Mouse (Mus musculus) ES-E14 (cell line): ENCODE data around the gene Pam. TPM values are rescaled to one million over a fixed set of nuclear protein-coding genes. Genes with fewer than 3 reads are reported as not detected.
A peak's percentile ranks its signal among the peaks of the same experiment; 100 is the strongest.

Experiments
- DNase-seq: peaks from one replicate; pipeline ENCODE4 v3.0.0-alpha.2; 2013; ENCODE audit warnings: low read depth, low spot score
- H3K27ac ChIP-seq: 2 replicates; pipeline ENCODE4 v1.5.1; 2012; ENCODE audit warnings: low read depth, mild to moderate bottlenecking, low read length, moderate library complexity, mixed read lengths; ENCODE audit not compliant: poor library complexity, insufficient read depth, severe bottlenecking
- H3K36me3 ChIP-seq: 2 replicates; pipeline ENCODE4 v1.6.1; 2012; ENCODE audit warnings: mild to moderate bottlenecking, low read length, moderate library complexity, mixed read lengths; ENCODE audit not compliant: control insufficient read depth, poor library complexity, insufficient read depth, severe bottlenecking
- H3K4me1 ChIP-seq, 2 experiments: fragments of 150-350 bp in 1 of 2; sonication (generic) in 1 of 2; 2 replicates each; pipeline ENCODE4 v1.6.1; 2012; ENCODE audit warnings: low read length in 2 of 2, mild to moderate bottlenecking in 1 of 2, mixed read lengths in 1 of 2; ENCODE audit not compliant: control insufficient read depth in 2 of 2, insufficient read depth in 2 of 2, poor library complexity in 1 of 2
- H3K4me3 ChIP-seq, 2 experiments: fragments of 150-350 bp in 1 of 2; sonication (generic) in 1 of 2; 2 replicates each; pipeline ENCODE4 v1.5.1; 2012; ENCODE audit warnings: low read length in 2 of 2, low read depth in 1 of 2, mild to moderate bottlenecking in 1 of 2, mixed read lengths in 1 of 2; ENCODE audit not compliant: insufficient read depth in 1 of 2, poor library complexity in 1 of 2, severe bottlenecking in 1 of 2
- H3K9ac ChIP-seq: 2 replicates; pipeline ENCODE4 v1.6.1; 2012; ENCODE audit warnings: low read depth, mild to moderate bottlenecking, low read length, mixed read lengths; ENCODE audit not compliant: poor library complexity, insufficient read depth, severe bottlenecking
- H3K9me3 ChIP-seq: fragments of 150-350 bp; sonication (generic); 2 replicates; pipeline ENCODE4 v1.6.1; 2012; ENCODE audit warnings: low read depth, mild to moderate bottlenecking, low read length; ENCODE audit not compliant: control insufficient read depth, insufficient read depth
- CHD2 ChIP-seq: IDR thresholded peaks from 2 replicates; pipeline ENCODE4 v1.6.1; 2014; ENCODE audit warnings: mild to moderate bottlenecking, low read depth, low read length, inconsistent platforms
- HCFC1 ChIP-seq: IDR thresholded peaks from 2 replicates; pipeline ENCODE4 v1.6.1; 2012; ENCODE audit warnings: low read length, inconsistent platforms, borderline replicate concordance; ENCODE audit not compliant: insufficient read depth
- MAFK ChIP-seq: IDR thresholded peaks from 2 replicates; pipeline ENCODE4 v1.6.1; 2014; ENCODE audit warnings: mild to moderate bottlenecking, low read depth, low read length, inconsistent platforms; ENCODE audit not compliant: insufficient read depth
- ZC3H11A ChIP-seq: IDR thresholded peaks from 2 replicates; pipeline ENCODE4 v1.6.1; 2012; ENCODE audit warnings: low read depth, mild to moderate bottlenecking, inconsistent platforms, low read length, borderline replicate concordance
- ZNF384 ChIP-seq: IDR thresholded peaks from 2 replicates; pipeline ENCODE4 v1.6.1; 2012; ENCODE audit warnings: low read depth, low read length, inconsistent platforms
- in situ Hi-C, 2 experiments: fragments of 600-800 bp; cut with MboI; formaldehyde crosslinking; loops; one replicate each; pipeline ENCODE4 v1.15.1; 2025; ENCODE audit warnings: low sequenced_read_pairs in 2 of 2, inconsistent platforms in 1 of 2; ENCODE audit not compliant: unreplicated experiment in 2 of 2
- total RNA-seq: library from RNA; depleted of rRNA; stranded (reverse); fragments of 300-350 nt; gene quantifications from 2 replicates; pipeline ENCODE4 v1.2.3, GENCODE M21; 2012

Gene Pam
- total RNA-seq, 1 experiment, result 16.0 TPM

- H3K4me3 ChIP-seq, result no peak overlapping the region
- no peaks in the 10 kb centered on the region for H3K9me3 ChIP-seq
- in situ Hi-C loops, result no loop called here
- no peaks in the 10 kb centered on the region for H3K36me3 ChIP-seq
- no peak overlapping the region for H3K9ac ChIP-seq
- DNase-seq, result no peak
- TF ChIP-seq CHD2 (no peak), ZC3H11A (no peak), MAFK (no peak), HCFC1 (no peak), ZNF384 (no peak)
- no peak overlapping the region for H3K27ac ChIP-seq
- no peaks in the 10 kb centered on the region for H3K4me1 ChIP-seq
These were observed 207.9 kb downstream of the Pam start for GRCm38 (mm10) chr1:97887511-97887910.

- no peaks in the 10 kb centered on the region for H3K9me3 ChIP-seq
- H3K4me1 ChIP-seq, result no peaks in the 10 kb centered on the region
- no peak overlapping the region for H3K4me3 ChIP-seq
- H3K9ac ChIP-seq, result no peak overlapping the region
- H3K27ac ChIP-seq, result no peak overlapping the region
- no peaks in the 10 kb centered on the region for H3K36me3 ChIP-seq
- no peak for TF ChIP-seq ZNF384
- TF ChIP-seq MAFK, result no peak
- TF ChIP-seq ZC3H11A, result no peak
- TF ChIP-seq HCFC1, result no peak
- TF ChIP-seq CHD2, result no peak
- no peak for DNase-seq
- in situ Hi-C loops, result no loop called here
These were observed 211.9 kb downstream of the Pam start for GRCm38 (mm10) chr1:97883498-97883897.

GRCm38 (mm10) chr1:97877037-97877436, 218.4 kb downstream of the Pam start:
- TF ChIP-seq CHD2 (no peak), ZNF384 (peak; percentile 77), MAFK (no peak), ZC3H11A (no peak), HCFC1 (no peak)
- H3K9me3 ChIP-seq, result no peaks in the 10 kb centered on the region
- H3K9ac ChIP-seq, result no peak overlapping the region
- H3K4me3 ChIP-seq, result no peak overlapping the region
- no peaks in the 10 kb centered on the region for H3K4me1 ChIP-seq
- H3K36me3 ChIP-seq, result no peaks in the 10 kb centered on the region
- no peak overlapping the region for H3K27ac ChIP-seq
- in situ Hi-C loops, result no loop called here
- DNase-seq, result no peak

- Histone ChIP-seq H3K27ac (no peak overlapping the region), H3K9ac (no peak overlapping the region), H3K4me1 (no peaks in the 10 kb centered on the region), H3K36me3 (no peaks in the 10 kb centered on the region), H3K4me3 (no peak overlapping the region), H3K9me3 (no peaks in the 10 kb centered on the region)
- TF ChIP-seq ZC3H11A, result no peak
- no peak for TF ChIP-seq ZNF384
- no peak for TF ChIP-seq MAFK
- no peak for TF ChIP-seq CHD2
- TF ChIP-seq HCFC1, result no peak
- in situ Hi-C loops, result no loop called here
- no peak for DNase-seq
These were observed 221.9 kb downstream of the Pam start for GRCm38 (mm10) chr1:97873490-97874054.

GRCm38 (mm10) chr1:97872493-97872892, 223.0 kb downstream of the Pam start:
- no peaks in the 10 kb centered on the region for H3K9me3 ChIP-seq
- in situ Hi-C loops, result no loop called here
- no peak overlapping the region for H3K27ac ChIP-seq
- DNase-seq, result no peak
- no peaks in the 10 kb centered on the region for H3K36me3 ChIP-seq
- no peak overlapping the region for H3K4me3 ChIP-seq
- TF ChIP-seq ZC3H11A, result no peak
- no peak for TF ChIP-seq ZNF384
- TF ChIP-seq CHD2, result no peak
- no peak for TF ChIP-seq HCFC1
- no peak for TF ChIP-seq MAFK
- H3K4me1 ChIP-seq, result no peaks in the 10 kb centered on the region
- no peak overlapping the region for H3K9ac ChIP-seq
